Mouse (Mus musculus): ENCODE data around the gene Tbcb.

DNA sequence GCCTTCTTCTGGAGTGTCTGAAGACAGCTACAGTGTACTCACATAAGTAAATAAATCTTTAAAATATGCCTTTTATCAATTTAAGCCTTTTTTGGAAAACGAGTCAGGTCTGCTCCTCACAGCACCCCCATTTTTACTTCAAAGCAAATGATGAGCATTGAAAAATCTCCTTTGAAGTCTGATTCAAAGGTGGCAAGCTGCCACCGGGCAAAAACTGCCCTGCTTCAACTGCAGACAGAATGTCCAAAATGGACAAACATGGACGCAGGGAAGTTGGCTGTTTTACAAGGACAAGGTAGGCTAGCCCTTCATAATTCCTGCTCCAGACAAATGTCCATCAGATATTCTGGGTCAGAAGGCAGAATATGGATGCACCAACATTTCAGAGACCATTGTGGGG is 10.6 kb downstream of the Tbcb start:
- no peak for TF ChIP-seq CTCF (IDR thresholded peaks at IDR 0.05; ENCODE audit: control insufficient read depth, insufficient read depth, low read length)
- no peak for TF ChIP-seq POLR2A (IDR thresholded peaks at IDR 0.05; ENCODE audit: borderline replicate concordance, control insufficient read depth, low read depth, low read length)
